Mouse (Mus musculus) CD4-positive helper T cell, adult 2 months (primary cell): ENCODE results near the gene Exoc2.

Experiments used
- DNase-seq: peaks from one replicate; pipeline ENCODE4 v3.0.0-alpha.2; 2012; ENCODE audit warnings: low read depth, missing footprints, low spot score

Exoc2 gene

DNA sequence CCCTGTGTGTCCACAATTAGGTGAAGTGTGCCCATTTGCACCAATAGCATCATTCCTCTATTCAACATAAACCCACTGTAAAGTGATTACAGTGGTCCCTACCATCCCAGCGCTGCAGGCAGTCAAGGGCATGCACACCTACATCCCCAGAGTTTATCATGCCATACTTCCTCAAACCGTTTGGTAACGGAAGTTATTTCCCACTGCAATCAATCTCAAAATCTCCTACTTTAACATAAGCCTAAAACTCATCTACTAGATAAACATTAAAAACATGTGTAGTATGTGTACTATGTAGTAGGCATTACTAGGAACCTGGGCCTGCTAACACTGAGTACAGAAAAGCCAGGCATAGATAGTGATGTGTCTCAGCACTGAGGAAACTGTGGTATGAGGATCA, 2.8 kb downstream of the Exoc2 start:
- no peak for DNase-seq

DNA sequence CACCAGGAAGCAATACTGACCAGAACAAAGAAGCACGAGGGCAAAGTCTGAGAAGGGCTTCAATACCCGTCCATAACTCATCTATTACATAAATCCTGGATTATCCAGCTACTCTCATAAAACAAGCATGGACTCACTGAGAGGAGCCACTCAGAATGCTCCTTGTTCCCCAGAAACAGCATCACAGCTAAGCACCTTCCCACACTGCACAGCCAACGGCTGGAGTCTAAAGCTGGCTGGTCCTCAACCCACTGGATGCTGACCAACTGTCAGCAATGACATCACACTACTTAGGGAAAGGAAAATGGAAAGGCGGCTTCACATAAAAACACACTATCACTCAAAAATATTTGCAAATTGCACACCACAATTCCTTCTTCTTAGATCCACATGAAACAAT, 5.6 kb downstream of the Exoc2 start:
- DNase-seq = no peak

DNA sequence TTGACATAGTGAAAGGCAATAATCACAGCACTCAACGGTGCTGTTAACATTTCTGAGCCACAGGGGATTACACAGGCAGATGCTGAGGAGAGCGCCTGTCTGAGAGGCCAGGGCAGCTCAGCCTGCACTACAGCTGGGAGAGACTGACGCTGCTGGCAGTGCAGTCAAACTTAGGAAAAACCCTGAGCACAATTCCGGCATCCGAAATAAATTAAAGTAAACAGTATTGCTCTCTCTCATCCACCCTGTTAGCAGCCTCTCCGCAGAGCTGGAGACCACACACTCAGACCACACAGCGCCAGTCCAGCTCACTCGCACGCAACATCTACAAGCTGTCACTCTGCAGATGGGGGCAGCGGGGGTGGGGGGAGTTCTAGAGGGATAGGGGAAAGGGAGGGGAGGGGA, 7.4 kb downstream of the Exoc2 start:
- no peak for DNase-seq

DNA sequence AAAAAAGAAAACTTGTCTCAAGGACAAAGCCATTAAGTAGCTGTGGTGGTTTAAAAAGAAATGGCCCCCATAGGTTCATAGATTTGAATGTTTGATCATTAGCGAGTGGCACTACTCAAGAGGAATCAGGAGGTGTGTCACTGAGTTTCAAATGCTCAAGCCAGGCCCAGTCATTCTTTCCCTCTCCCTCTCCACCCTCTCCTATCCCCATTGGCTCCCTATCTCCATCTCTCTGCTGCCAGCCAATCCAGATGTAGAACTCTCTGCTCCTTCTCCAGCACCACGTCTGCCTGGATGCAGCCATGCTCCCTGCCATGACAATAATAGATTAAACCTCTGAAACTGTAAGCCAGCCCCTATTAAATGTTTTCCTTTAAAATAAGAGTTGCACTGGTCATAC, 12.0 kb downstream of the Exoc2 start:
- DNase-seq = no peak

DNA sequence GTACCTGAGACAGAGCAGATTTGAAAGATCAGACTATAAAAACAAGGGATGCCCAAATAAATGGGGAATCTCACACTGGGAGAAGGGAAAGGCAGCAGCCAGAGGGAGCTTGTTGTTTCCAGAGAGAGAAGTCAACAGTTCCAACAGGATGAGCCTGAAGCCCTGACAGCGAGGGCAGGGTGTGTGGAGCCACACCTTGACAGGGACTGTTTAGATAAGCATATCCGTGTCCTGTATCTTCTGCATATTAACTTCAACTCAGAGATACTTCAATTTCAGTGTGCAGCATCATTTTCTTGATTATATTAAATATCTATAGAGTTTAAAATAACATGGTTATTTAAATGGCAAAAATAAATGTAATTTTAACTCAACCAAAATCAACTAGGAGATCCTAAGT, 13.2 kb downstream of the Exoc2 start:
- DNase-seq = no peak

DNA sequence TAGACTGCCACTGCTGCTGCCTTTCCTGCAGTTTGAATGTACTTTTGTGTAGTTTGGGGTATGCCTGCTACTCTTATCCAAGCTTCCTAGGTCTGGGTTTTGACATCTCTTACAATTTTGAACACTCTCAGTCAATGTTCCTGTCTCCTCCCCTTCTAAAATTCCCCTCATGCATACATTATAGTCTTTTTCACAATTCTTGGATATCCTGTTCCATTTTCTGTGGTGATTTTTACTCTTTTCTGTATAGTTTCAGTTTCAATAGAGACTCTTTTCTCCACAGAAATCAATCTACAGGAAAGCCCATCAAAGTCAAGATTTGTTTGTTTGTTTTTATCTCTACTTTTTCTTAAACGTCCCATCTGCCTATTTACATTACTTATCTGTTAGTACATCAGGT, 20.3 kb downstream of the Exoc2 start:
- no peak for DNase-seq

DNA sequence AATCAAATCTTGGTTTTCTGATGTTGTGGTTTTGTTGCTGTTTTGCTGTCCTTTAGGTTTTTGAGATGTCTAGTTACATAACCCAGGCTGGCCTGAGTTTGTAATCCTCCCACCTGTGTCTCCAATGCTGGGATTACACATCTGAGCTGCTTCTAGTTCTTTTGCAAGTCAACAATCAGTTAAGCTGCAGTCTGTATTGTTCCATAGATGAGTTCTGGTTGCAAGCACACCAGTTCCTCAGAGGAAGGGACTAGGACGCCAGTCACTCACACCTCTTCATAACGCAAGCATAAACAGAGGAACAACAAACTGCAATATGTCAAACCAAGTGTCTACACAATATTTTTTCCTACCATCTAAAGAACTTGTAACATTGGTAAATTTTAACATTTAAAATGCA, 21.8 kb downstream of the Exoc2 start:
- DNase-seq = no peak

DNA sequence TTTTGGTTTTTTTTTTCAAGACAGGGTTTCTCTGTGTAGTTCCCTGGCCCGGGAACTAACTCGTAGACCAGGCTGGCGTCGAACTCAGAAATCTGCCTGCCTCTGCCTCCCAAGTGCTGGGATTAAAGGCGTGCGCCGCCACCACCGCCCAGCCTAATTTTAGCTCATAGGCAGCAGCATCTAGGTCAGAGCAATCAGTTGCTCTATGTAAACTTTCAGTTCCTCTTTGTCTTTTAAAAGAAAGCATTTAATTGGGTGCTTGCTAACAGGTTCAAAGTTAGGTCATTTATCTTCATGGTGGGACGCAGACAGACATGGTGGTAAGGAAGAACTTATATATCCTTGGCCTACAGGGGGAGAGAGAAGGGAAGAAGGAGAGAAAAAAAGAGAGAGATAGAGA, 24.7 kb downstream of the Exoc2 start:
- no peak for DNase-seq

DNA sequence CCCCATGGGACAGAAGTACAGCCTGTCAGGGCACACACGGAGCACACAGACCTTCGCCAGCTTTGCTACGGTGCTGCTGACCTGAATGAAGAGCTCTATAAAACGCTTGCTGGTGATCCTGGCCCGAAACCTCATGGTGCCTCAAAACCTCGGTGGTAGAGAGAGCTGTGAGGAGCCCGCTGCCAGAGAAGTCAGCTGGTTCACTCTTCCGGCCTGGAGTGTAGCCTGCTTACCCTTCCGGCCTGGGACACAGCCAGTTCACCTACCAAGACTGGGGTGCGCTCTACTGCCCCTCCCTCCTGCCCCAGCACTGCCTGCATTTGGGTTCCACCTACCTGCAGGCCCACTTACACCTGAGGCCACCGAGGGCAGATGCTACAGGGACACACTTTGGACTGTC, 26.4 kb downstream of the Exoc2 start, which contains the start of gene Hus1b:
Gene Hus1b, minus strand, starts transcription at position 220 of the 400 bp plus-strand sequence.
- DNase-seq = no peak

DNA sequence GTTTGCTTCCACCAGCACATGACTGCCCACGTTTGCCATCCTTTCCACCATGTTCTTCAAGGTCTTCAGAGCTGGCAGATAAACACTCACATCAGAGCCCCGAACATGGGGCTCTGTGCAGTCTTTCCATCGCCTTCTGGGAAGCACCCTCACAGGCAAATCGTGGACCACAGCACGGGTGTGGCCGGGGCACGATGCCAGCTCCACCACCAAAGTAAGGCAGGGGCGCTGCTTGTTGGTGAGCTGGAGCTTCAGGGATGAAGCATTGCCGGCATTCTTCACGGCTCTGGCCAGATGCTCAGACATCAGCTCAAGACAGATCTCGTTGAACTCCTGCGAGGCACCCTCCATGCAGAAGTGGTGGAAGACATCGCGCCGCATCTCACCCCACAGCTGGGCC, 26.8 kb downstream of the Exoc2 start:
- DNase-seq = no peak

DNA sequence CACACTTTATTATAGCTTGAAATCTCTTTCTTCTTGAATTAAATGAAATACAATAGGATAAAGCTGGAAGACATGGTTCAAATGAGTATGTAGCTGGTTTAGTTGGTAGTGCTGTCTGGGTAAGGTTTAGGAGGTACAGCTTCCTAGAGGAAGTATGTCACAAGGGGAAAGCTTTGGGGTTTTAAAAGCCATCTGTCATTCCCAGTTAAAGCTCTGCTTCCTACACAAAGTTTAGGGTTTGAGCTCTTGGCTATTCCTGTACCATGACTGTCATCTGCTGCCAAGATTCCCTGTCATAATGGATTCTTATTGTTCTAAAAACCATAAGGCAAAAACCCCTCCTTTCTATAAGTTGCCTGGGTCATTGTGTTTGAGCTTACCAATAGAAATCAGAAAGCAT, 28.1 kb downstream of the Exoc2 start:
- DNase-seq = no peak

DNA sequence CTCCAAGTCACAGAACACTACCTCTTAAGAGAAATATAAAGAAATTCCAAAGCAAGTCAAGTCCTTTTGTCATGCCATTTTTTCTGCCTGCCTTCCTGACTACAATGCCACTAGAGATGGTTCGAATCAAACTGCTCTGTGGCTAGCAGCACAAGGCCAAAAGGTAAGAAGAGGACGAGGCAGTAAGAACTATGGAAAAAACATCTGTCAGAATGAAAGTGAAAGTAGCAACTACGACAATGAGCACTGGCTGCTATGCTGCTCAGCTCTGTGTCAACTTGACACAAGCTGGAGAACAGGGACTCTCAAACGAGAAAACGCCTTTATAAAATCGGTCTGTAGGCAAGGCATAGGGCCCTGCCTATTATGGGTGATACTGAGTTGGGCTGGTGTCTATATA, 40.9 kb downstream of the Exoc2 start:
- peak; percentile 85 for DNase-seq

DNA sequence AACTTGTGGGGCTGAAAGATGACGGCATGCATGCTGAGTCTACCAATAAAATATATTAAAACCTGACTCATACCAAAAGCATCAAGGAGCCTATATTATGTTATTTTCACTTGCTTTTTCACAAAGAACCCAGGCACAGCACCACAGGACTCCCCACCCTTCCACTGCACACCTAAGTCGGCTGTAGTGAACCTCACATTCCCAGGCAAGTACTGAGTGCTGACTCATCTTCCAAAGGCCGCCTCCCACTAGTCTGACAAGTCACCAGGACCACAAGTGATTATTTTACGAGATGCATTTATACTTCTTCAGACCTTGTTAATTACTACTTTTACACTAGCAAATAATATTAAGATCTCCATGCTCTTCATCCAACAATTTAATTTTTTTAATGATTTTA, 42.3 kb downstream of the Exoc2 start:
- DNase-seq = no peak

DNA sequence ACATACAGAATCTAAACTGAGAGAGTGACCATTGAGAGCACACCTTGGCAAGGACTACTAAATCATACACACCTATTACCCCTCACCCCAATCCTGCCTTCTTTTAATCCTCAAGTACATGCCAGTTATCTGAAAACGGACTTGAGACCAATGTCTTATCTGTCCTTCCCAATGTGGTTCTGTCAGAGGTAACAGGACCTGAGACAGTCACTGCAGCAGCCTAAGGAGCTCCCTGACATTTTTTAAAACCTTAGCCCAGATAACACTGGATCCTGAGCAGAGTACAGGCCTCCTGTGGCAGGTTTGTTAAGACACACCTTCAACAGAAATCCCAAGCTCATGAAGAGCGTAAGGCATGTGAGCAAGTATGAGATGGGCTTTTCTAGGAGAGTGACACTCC, 44.8 kb downstream of the Exoc2 start:
- DNase-seq = no peak

DNA sequence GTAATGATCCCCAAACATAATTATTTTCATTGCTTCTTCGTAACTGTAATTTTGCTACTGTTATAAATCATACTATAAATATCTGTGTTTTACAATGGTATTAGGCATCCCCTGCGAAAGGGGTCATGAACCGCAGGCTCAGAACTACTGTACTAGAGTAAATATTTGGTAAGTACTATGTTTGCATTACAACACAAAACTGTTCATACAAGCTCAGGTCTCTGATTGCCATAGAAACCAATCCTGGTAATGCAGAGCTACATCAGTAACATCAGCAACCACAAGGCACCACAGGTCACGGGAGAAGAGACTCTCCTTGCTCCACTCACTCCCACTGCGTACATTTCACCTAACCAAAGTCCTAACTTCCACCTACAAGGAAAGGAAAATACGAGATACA, 49.6 kb downstream of the Exoc2 start:
- no peak for DNase-seq

DNA sequence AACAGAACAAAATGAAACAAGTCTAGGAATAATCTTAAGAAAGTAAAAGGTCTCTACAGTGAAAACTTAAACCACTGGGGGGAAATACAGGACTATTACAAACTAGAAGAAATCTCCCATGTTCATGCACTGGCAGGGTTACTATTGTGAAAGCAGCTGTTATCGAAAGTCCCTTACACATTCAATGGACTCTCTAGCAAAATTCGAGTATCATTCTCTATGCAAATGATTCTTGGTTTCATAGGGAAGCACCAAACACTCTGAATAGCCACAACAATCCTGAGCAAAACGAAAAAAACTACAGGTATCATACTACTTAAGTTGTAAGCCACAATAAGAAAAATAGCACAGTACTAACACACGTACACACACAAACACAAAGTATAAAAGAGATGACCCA, 52.0 kb downstream of the Exoc2 start:
- no peak for DNase-seq

DNA sequence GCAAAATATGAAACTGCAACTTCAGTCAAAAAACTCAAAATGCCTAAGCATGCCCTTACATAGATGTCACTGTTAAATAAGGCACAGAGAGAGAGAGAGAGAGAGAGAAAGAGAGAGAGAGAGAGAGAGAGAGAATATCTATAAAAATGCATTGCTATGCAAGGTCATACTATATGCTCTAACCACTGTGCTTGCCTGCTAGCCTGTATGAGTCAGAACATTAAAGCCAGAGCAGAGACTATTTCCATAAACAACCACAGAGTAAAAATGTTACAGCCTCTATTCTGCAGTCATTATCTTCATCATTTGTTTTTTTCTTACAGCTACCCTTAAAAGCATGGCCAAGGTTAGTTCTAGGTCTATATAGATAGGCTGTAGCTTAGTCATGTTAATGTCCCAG, 60.1 kb downstream of the Exoc2 start:
- peak; percentile 42 for DNase-seq

DNA sequence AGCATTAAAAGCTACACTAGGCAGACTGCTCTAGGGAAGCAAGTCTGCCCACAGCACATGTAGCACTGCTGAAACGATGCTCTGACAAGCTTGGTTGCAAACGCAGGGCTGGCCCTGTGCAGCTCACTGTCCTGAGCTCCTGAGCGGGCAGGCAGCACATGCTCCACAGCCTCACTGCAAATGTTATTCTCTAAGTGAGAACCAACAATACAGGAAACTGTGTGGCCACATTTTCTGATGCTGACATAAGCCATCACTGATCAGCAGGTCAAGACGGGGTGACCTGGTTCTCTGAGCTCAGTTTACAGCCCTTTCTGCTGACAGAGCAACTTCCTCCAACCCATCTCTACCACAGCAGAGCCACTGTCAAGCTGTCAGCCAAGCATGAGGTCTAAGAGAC, 60.9 kb downstream of the Exoc2 start:
- peak; percentile 32 for DNase-seq

DNA sequence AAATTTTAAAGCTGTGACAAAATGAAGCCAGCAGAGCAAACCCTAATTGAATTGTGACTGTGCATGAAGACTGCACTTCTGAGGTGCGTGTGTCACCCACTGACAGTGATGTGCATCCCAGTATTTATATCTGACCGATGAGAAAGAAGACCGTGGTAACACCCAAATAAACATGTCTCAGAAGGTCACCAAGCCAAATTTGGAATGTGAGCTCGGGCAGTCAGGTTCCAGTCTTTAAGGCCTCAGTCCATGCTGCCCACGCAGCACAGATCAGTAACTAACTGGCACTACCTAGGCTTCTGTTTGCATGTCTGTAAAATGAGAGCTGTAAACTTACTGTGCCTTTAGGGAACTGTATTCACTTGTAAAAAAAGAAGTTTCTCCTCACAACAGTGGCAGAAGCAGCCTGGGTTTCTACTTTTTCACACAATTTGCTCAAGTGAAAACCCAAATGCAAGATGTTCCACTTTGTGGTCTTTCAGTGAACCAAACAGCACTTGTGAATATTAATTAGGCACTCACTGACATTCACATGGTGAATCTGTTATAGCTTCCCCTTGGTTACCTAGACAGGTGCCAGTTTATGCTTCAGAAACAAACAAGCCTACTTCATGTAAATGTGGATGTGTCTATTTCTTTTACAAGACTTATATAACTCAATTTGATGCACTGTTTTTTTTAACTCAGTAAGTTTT, 61.8 kb downstream of the Exoc2 start:
- DNase-seq = peak; percentile 26

DNA sequence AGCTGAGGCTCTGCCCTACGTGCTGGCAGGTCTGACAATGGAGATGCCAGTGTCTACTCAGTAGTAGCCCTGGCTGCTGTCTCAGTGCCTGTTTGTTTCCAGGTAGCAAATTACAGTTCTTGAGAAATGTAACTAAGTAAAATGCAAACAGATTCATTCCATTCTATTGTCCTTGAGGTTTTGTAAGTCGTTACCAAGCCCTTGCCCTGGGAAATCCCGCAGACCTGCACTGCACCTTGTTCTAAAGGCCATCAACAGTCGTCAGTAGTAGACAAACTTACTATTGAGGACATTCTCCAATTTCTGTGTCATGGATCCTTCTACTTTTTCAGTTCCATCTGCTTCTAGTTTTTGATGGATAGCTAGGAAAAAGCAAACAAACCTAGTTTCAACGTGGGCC, 63.0 kb downstream of the Exoc2 start:
- DNase-seq = no peak

DNA sequence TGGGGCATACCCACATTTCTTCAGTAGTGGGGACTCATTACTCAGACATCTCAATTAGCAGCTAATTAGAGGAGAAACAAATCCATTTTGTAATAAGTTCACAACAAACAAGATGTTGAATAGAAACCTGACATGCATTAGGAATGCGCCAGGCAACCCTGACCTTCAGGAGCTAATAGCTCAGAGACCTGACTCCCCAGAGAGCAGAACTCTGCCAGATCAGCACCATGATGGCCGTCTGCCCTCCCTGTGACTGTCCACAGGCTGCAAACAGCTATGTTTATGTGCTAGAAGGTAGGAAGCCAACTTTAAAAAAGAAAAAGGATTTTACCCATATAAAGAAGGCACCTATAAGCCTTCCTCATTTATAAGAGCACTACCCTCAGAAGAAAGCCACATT, 71.6 kb downstream of the Exoc2 start:
- DNase-seq = no peak

DNA sequence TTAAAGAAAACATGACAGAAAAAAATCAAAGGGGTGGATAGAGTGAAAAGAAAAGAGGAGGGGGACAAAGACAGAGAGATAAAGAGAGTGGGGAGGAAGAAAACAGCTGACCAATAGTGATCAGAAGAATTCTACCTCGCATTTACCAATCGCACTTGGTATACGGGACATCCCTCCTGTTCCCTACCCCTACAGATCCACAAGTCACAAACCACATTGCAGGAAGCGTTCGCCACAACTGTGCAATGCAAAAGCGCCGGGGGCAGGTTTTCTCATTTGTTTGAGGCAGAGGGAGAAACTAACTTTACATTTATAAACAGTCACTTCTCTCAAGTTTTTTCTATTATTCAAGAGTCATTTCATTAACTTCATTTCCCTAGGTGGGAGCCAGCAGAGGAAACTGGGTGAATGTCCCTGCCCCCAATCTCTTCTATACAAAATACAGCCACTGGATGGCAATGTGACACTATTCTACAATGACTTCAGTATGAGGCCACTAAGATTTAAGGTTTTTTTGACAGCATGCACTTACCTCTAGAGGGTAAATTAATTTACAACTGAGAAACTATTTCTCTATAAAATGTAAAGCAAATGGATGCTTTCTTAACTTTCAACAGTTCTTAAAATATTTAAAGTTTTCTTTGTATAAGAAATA, 72.4 kb downstream of the Exoc2 start:
- peak; percentile 34 for DNase-seq

DNA sequence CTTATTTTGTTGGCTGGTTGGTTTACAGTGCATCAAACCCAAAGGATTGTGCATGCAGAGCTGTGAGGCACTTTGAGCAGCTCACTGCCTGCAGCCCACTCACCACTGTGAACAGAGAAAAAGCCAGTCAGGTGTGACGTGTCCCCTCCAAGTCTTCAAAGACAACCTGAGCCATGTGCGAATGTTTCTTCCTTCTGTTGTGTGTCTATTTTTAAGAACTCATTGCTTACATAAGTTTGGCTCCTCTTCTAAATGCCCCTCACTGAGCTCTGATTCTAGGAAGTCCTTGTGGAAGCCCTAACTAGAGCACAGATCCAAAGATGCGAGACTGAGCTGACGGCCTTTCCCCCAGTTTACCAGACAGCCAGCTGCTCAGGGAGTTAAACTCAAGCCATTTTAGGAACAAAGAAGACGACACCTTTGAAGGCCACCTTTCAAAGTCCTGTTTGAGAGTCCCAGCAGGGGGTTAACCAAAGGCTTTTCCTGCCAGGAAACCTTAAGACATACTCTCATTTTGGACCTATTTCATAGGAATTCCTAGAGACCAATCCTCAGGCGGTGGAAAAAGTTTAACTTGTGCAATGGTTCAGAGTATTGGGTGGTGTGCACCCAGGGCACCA, 79.8 kb downstream of the Exoc2 start:
- DNase-seq = no peak
